Comparison of ENCODE assay signal across 22 mouse cellular contexts in genomic region chr4:87500441-87500840, GRCm38 (mm10).
DNase-seq lines count a peak whose midpoint lies in the region; ATAC-seq lines count a peak whose summit lies in the region.
"Had no signal": no experiment of that assay in that cellular context is flagged by ENCODE, and none has a peak within 500 bp of the region (broad histone marks: within the 10 kb centered on the region; RNA-seq: fewer than 3 reads in every experiment).

No protein-coding gene starts in this region.

- no peaks in the 10 kb centered on the region for H3K36me3 ChIP-seq in embryonic facial prominence, embryonic 11.5 days (replicated peaks; ENCODE audit: control insufficient read depth, insufficient read depth, low read depth, low read length)
- no peaks in the 10 kb centered on the region for H3K36me3 ChIP-seq in embryonic facial prominence, embryonic 10.5 days (replicated peaks)
- H3K36me3 ChIP-seq: heart, embryonic 12.5 days; limb, embryonic 10.5 days had no signal

- no peak overlapping the region for H3K9ac ChIP-seq in embryonic facial prominence, embryonic 11.5 days (replicated peaks; ENCODE audit: low read length)
- H3K9ac ChIP-seq: heart, embryonic 12.5 days; hindbrain, embryonic 14.5 days; liver, postnatal 0 days had no signal

- no peak overlapping the region for H3K4me3 ChIP-seq in embryonic facial prominence, embryonic 11.5 days (ENCODE audit: low read depth, low read length)
- H3K4me3 ChIP-seq in embryonic facial prominence, embryonic 10.5 days, result no peak overlapping the region
- H3K4me3 ChIP-seq: heart, embryonic 12.5 days; limb, embryonic 10.5 days had no signal

- 65% methylated on average over 2 of the region's 2 CpGs for WGBS in embryonic facial prominence, embryonic 11.5 days
- WGBS in embryonic facial prominence, embryonic 10.5 days, result 79% methylated on average over 2 of the region's 2 CpGs

- no peaks in the 10 kb centered on the region for H3K4me1 ChIP-seq in embryonic facial prominence, embryonic 11.5 days (ENCODE audit: control insufficient read depth, insufficient read depth, low read length)
- peaks cover 3% of the 10 kb centered on the region; the same call in 1 of the 2 replicates for H3K4me1 ChIP-seq in embryonic facial prominence, embryonic 10.5 days
- H3K4me1 ChIP-seq: heart, embryonic 12.5 days; limb, embryonic 10.5 days had no signal

- no peak overlapping the region for H3K27ac ChIP-seq in embryonic facial prominence, embryonic 11.5 days (replicated peaks; ENCODE audit: low read depth, low read length)
- H3K27ac ChIP-seq in embryonic facial prominence, embryonic 10.5 days (replicated peaks), result no peak overlapping the region
- H3K27ac ChIP-seq: hindbrain, embryonic 14.5 days; limb, embryonic 10.5 days had no signal

- no peaks in the 10 kb centered on the region for H3K9me3 ChIP-seq in embryonic facial prominence, embryonic 11.5 days (replicated peaks; ENCODE audit: control insufficient read depth, low read length)
- no peaks in the 10 kb centered on the region for H3K9me3 ChIP-seq in embryonic facial prominence, embryonic 10.5 days
- H3K9me3 ChIP-seq: limb, embryonic 10.5 days had no signal

- peak; percentile 19 for DNase-seq in embryonic facial prominence, embryonic 11.5 days (ENCODE audit: low spot score)
- no peak for DNase-seq in embryonic facial prominence, embryonic 10.5 days (ENCODE audit: low spot score)
- DNase-seq in kidney, adult 9 months, result peak; percentile 4
- DNase-seq in kidney, adult 11 months, result no peak
- DNase-seq in right cerebral cortex, postnatal 10 days (ENCODE audit: low spot score in 2 of 2), result peak; percentile 21 to 29
- no peak for DNase-seq in right cerebral cortex, postnatal 14 days
- DNase-seq in kidney, postnatal 4 days, result peak; percentile 10 to 12
- DNase-seq in layer of hippocampus, postnatal 25 days (ENCODE audit: extremely low spot score in 1 of 2, low spot score in 1 of 2), result no peak
- DNase-seq: adrenal gland, postnatal 25 days; cerebellum, adult 9-11 months; embryo, embryonic 11 days; heart, adult 11 months; heart, postnatal 14 days; liver, postnatal 0 days; lung, postnatal 10 days; spleen, adult 18-20 months; thymus, postnatal 25 days had no signal

- H3K27me3 ChIP-seq in embryonic facial prominence, embryonic 11.5 days (ENCODE audit: control insufficient read depth, insufficient read depth, low read length), result no peaks in the 10 kb centered on the region
- no peaks in the 10 kb centered on the region for H3K27me3 ChIP-seq in embryonic facial prominence, embryonic 10.5 days (replicated peaks; ENCODE audit: low read depth, poor library complexity, severe bottlenecking)
- H3K27me3 ChIP-seq: CH12.LX; heart, embryonic 12.5 days had no signal

- no peak overlapping the region for H3K4me2 ChIP-seq in embryonic facial prominence, embryonic 11.5 days (ENCODE audit: low read depth, low read length)
- H3K4me2 ChIP-seq: heart, embryonic 12.5 days; hindbrain, embryonic 14.5 days had no signal

- ATAC-seq in embryonic facial prominence, embryonic 11.5 days (replicated peaks; ENCODE audit: insufficient number of reproducible peaks, low FRiP score, low TSS enrichment, low read depth), result no peak
- ATAC-seq: intestine, embryonic 16.5 days; liver, postnatal 0 days had no signal

Comparison
In these comparisons a context has a peak if more than half of its experiments do, and no peak if none do; other contexts are left out.
1. DNase-seq: peak in embryonic facial prominence, embryonic 11.5 days (single experiment), kidney, adult 9 months (single experiment), right cerebral cortex, postnatal 10 days (2 of 2) and kidney, postnatal 4 days (2 of 2); none in embryonic facial prominence, embryonic 10.5 days (single experiment), kidney, adult 11 months (single experiment), right cerebral cortex, postnatal 14 days (single experiment) and layer of hippocampus, postnatal 25 days (0 of 2).